Mouse (Mus musculus): ENCODE results near the gene C2cd4b. TPM values are rescaled to one million over a fixed set of nuclear protein-coding genes. Genes with fewer than 3 reads are reported as not detected.

C2cd4b gene
- polyA plus RNA-seq, 1 experiment from 2014 or later: 3.8 TPM

DNA sequence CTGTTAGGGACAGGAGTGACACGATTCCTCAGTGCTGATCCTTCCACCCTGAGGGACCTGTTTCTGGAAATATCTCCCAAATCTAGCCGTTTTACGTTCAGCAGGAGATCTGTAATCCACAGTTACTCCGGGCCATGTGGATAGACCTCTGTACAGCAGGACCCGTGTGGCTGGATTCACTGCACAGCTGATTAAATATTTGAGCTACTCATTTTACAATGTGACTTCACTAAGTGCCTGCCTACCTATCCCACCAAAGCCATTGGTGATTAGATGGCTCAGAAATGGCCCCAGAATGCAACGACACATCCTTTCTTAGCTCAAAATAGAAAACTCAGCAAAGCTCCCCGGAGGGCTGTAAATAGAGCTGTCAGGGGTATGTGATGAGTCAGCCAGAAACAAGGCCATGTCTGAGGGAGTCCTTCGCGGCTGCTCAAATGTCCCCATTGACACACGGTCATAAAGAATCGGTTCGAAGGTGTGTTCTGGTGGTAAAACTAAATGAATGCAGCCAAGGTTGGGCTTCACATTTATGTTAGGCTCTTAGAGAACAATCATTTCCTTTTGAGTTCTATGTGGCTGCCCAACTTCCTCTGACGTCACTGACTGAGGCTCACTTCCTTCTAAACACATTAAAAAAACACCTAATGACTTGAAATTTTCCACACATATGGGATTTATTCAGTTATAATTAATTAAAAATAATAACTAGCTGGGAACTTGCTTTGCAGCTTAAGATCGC lies 40.0 kb downstream of the C2cd4b start:
- no peak overlapping the region for H3K4me3 ChIP-seq (ENCODE audit: low read depth, low read length)
- DNase-seq (ENCODE audit: low spot score) (no peak), ATAC-seq (ENCODE audit: low FRiP score, low TSS enrichment) (no peak)
- no peaks in the 10 kb centered on the region for H3K27me3 ChIP-seq (ENCODE audit: control insufficient read depth, insufficient read depth, low read length)
- H3K9ac ChIP-seq (ENCODE audit: low read length): no peak overlapping the region
- 45% methylated on average over 14 of the region's 14 CpGs for WGBS
- H3K4me2 ChIP-seq (replicated peaks; ENCODE audit: low read depth): no peak overlapping the region
- H3K9me3 ChIP-seq (ENCODE audit: control insufficient read depth, low read length): no peaks in the 10 kb centered on the region
- no peaks in the 10 kb centered on the region for H3K36me3 ChIP-seq (ENCODE audit: control insufficient read depth, insufficient read depth, low read length)
- no peak overlapping the region for H3K27ac ChIP-seq (replicated peaks)
- no peak for TF ChIP-seq EP300 (optimal IDR thresholded peaks at IDR 0.05)
- no peak for TF ChIP-seq CTCF (IDR thresholded peaks at IDR 0.05; ENCODE audit: low read depth)
- H3K4me1 ChIP-seq (replicated peaks; ENCODE audit: control insufficient read depth, insufficient read depth): no peaks in the 10 kb centered on the region

DNA sequence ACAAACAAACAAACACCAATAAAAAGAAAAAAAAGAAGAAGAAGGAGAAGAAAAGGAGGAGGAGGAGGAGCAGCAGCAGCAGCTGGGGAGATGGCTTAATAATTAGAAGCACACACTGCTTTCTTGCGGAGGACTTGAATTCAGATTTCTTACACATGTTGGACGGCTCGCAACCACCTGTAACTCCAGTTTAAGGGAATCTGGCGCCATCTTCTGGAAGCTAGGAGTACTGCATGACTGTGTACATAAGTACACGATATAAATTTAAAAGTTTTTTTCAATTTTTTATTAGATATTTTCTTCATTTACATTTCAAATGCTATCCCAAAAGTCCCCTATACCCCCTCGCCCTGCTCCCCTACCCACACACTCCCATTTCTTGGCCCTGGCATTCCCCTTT lies 43.0 kb downstream of the C2cd4b start:
- Histone ChIP-seq H3K27me3 (ENCODE audit: control insufficient read depth, insufficient read depth, low read length) (no peaks in the 10 kb centered on the region), H3K4me1 (replicated peaks; ENCODE audit: control insufficient read depth, insufficient read depth) (no peaks in the 10 kb centered on the region), H3K4me2 (replicated peaks; ENCODE audit: low read depth) (no peak overlapping the region), H3K36me3 (ENCODE audit: control insufficient read depth, insufficient read depth, low read length) (no peaks in the 10 kb centered on the region), H3K9me3 (ENCODE audit: control insufficient read depth, low read length) (no peaks in the 10 kb centered on the region), H3K9ac (ENCODE audit: low read length) (no peak overlapping the region), H3K4me3 (ENCODE audit: low read depth, low read length) (no peak overlapping the region), H3K27ac (replicated peaks) (no peak overlapping the region)
- 28% methylated on average over 6 of the region's 6 CpGs for WGBS
- no peak for ATAC-seq (ENCODE audit: low FRiP score, low TSS enrichment)
- TF ChIP-seq CTCF (IDR thresholded peaks at IDR 0.05; ENCODE audit: low read depth) (peak; percentile 79), EP300 (optimal IDR thresholded peaks at IDR 0.05) (no peak)
- peak; percentile 64 for DNase-seq (ENCODE audit: low spot score)

DNA sequence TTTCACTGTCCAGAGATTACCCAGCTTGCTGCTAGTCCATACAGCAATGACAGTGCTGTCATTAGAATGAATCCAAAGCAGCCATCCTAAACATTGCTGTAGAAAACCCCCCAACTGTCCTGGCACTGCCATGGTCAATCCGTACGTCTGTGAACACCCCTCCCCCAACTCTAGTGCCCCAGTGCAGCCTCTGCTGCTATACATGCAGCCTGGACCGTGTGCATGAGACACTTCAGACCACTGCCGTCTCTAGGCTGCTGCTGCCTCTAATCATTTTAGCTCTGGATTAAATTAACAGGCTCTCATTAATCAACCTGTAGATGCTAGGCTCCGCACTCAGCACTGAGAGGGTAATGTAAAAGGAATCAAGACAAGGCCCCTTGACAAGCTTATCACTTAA lies 47.8 kb downstream of the C2cd4b start:
- Histone ChIP-seq H3K4me2 (replicated peaks; ENCODE audit: low read depth) (no peak overlapping the region), H3K9ac (ENCODE audit: low read length) (no peak overlapping the region), H3K4me3 (ENCODE audit: low read depth, low read length) (no peak overlapping the region), H3K36me3 (ENCODE audit: control insufficient read depth, insufficient read depth, low read length) (no peaks in the 10 kb centered on the region), H3K27ac (replicated peaks) (no peak overlapping the region), H3K27me3 (ENCODE audit: control insufficient read depth, insufficient read depth, low read length) (no peaks in the 10 kb centered on the region), H3K9me3 (ENCODE audit: control insufficient read depth, low read length) (no peaks in the 10 kb centered on the region), H3K4me1 (replicated peaks; ENCODE audit: control insufficient read depth, insufficient read depth) (no peaks in the 10 kb centered on the region)
- TF ChIP-seq CTCF (IDR thresholded peaks at IDR 0.05; ENCODE audit: low read depth) (no peak), EP300 (optimal IDR thresholded peaks at IDR 0.05) (no peak)
- WGBS: 41% methylated on average over 5 of the region's 5 CpGs
- DNase-seq (ENCODE audit: low spot score) (no peak), ATAC-seq (ENCODE audit: low FRiP score, low TSS enrichment) (no peak)

DNA sequence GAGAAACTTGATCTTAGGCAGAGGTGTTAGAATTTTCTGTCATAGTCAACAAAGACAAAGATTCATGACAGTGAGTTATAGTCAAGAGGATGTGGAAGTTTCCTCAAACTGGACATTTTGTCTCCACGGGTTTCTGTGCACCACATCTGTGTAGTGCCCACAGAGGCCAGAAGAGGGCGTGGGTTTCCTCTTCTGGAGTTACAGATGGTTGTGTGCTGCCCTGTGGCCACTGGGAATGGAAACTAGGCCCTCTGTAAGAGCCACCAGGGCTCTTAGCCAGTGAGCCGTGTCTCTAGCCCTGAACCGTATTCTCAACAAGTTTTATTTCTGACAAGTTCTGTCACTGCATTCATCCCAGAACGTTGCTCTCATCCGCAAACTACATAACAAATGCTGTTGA lies 51.3 kb downstream of the C2cd4b start:
- TF ChIP-seq EP300 (optimal IDR thresholded peaks at IDR 0.05) (no peak), CTCF (IDR thresholded peaks at IDR 0.05; ENCODE audit: low read depth) (peak; percentile 30; the same call in 1 of the 2 replicates)
- 54% methylated on average over 6 of the region's 6 CpGs for WGBS
- no peak for DNase-seq (ENCODE audit: low spot score)
- no peak overlapping the region for H3K9ac ChIP-seq (ENCODE audit: low read length)
- no peak for ATAC-seq (ENCODE audit: low FRiP score, low TSS enrichment)
- H3K4me3 ChIP-seq (ENCODE audit: low read depth, low read length): no peak overlapping the region
- H3K36me3 ChIP-seq (ENCODE audit: control insufficient read depth, insufficient read depth, low read length): no peaks in the 10 kb centered on the region
- no peak overlapping the region for H3K4me2 ChIP-seq (replicated peaks; ENCODE audit: low read depth)
- H3K27ac ChIP-seq (replicated peaks): no peak overlapping the region
- H3K9me3 ChIP-seq (ENCODE audit: control insufficient read depth, low read length): no peaks in the 10 kb centered on the region
- no peaks in the 10 kb centered on the region for H3K4me1 ChIP-seq (replicated peaks; ENCODE audit: control insufficient read depth, insufficient read depth)
- no peaks in the 10 kb centered on the region for H3K27me3 ChIP-seq (ENCODE audit: control insufficient read depth, insufficient read depth, low read length)

Small RNA genes within 50 kb of the gene (microRNA-seq; reads per million reads assigned to microRNA genes)
- gene Mir7241 (not detected), gene Mir7242 (not detected)

Other genes with a start within 250 kb of the C2cd4b start
- gene Tln2, start 199.7 kb upstream of the C2cd4b start, polyA plus RNA-seq (2015; fragmentation: Nextera tagmentation; extraction: Ambion mirVana): 14.3 and 17.5 TPM in 2 replicates
- gene C2cd4a, start 72.9 kb downstream of the C2cd4b start, polyA plus RNA-seq (2015; fragmentation: Nextera tagmentation; extraction: Ambion mirVana): 2.8 and 3.6 TPM in 2 replicates
- 3.8 and 4.5 TPM in 2 replicates for gene Vps13c, start 81.0 kb downstream of the C2cd4b start, polyA plus RNA-seq (2015; fragmentation: Nextera tagmentation; extraction: Ambion mirVana)